Mouse (Mus musculus): ENCODE data around the gene Eef1g.

Eef1g gene

DNA sequence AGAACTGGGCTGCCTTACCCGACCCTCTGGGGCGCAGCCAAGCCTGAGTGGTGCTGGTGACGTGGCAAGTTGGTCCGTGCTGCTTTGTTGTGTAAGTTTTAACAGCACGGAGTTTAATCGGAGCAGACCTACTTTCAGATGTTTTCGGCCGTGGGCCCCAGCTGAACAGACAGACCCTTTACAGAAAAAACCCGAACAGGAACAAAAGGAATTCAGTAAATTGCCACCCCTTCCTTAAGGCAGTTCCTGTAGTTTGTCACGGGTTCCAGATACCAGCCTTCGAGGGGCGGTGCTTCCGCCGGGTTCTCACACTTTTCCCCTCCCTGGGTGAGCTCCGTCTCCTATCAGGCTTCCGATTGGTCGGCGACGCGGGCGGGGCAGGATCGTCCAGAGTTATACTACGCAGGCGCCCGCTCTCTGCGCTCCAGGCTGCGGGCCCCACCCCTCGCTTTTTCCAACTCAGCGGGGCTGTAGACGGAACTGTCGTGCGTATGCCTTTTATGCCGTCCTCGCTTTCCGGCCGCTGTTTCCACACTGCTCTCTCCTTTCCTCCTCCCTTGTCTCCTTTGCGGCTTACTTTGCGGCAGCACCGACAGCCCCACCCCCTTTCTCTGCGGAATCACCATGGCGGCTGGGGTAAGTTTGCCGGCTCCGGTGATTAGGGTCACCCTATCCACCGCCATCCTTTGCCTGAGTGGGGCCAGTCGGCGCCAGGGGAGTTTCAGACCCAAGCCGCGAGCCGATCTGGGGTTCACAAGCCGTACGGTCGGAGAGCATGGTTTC, at the start of gene Eef1g:
TSS of gene Eef1g (plus strand) at position 452 of the 783 bp plus-strand sequence.
- peak; percentile 98 for DNase-seq

DNA sequence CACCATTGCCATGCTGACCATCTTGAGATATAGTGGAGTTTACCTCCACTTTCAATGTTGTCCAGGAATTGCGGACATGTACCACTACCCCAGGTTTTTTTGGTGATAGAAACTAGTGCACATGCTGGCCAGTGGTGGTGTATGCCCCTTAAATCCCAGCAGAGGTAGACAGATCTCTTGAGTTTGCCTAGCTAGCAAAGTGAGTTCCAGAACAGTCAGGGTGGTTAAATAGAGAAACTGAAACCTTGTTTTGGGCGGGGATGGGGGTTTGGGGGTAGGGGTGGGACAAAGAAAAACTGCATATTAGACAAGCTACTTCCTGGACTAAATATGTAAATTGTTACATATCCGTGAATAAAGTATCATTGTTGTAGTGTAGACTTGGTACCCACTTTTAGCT, 47.8 kb upstream of the Eef1g start:
- DNase-seq: no peak

GRCm38 (mm10) chr19:8919684-8920072, 47.2 kb upstream of the Eef1g start:
- no peak for DNase-seq

- peak; percentile 85 for DNase-seq
These were observed 46.6 kb upstream of the Eef1g start, which contains the start of gene B3gat3 for GRCm38 (mm10) chr19:8920073-8920736. TSS of gene B3gat3 (plus strand) at chr19:8920374.

GRCm38 (mm10) chr19:8920836-8921291, 46.0 kb upstream of the Eef1g start:
- no peak for DNase-seq

DNA sequence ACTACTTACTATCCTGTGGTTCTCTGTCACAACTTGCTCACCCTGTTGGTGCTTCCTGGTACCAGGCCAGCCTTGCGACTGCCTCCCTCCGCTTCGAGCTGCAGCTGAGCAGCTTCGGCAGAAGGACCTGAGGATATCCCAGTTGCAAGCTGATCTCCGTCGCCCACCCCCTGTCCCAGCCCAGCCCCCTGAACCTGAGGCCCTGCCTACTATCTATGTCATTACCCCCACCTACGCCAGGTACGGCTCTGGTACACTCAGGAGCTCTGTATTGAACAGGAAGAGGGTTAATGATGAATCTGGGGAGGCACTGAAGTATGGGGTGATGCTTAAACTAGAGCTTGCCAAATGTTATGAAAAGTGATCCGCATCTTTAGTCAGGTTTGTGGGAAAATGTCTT, 45.1 kb upstream of the Eef1g start:
- no peak for DNase-seq

- DNase-seq: no peak
These were observed 40.1 kb upstream of the Eef1g start for GRCm38 (mm10) chr19:8926766-8927165.

GRCm38 (mm10) chr19:8927891-8928525, 38.8 kb upstream of the Eef1g start:
- no peak for DNase-seq

DNA sequence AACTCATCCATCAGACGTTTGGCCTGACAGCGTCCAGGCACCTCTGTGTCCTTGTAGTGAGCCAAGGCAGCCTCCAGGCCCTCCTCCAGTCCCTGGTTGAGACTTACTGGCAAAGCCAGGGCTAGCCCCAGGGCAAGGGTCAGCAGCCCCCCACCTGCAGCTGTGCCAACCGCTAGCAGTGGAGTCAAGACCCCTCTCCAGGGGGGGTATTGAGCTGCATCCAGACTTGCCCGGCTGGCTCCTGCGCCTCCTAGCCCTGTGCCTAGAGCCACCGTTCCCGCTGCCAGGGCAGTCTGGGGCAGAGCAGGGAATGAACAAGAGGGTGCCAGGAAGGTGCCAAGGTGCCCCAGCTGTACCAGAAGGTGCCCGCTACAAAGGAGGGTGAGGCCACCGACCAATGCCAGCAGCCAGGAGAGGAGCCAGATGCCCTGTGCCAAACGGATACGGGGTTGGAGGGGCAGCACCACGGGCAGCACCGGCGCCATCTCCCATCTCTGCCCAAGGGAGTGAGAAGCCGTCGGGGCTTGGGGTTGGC, 38.1 kb upstream of the Eef1g start:
- no peak for DNase-seq

GRCm38 (mm10) chr19:8929224-8930088, 37.4 kb upstream of the Eef1g start, which contains the start of the genes Rom1 and Eml3:
TSS of gene Rom1 (minus strand) at chr19:8929356.
TSS of gene Eml3 (plus strand) at chr19:8929552.
- peak; percentile 90 for DNase-seq

DNA sequence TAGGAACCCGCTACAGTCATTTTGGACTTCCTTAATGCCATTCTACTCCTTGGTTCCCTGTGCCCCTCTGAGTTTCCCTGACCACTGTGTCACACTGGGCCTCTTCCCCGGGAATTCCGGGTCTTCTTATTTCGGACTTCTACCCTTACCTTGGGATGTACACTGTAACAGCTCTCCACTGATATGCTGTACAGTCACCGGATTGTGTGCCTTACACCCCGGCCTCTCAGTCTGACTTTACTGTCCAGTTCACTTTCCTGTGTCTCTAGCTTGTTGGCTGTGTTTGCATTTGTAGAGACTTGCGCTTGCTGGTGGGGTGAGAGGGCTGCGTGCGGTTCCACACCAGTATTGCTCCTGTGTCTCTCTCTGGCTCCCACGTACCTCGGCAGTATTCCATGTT, 36.7 kb upstream of the Eef1g start:
- DNase-seq: no peak

DNA sequence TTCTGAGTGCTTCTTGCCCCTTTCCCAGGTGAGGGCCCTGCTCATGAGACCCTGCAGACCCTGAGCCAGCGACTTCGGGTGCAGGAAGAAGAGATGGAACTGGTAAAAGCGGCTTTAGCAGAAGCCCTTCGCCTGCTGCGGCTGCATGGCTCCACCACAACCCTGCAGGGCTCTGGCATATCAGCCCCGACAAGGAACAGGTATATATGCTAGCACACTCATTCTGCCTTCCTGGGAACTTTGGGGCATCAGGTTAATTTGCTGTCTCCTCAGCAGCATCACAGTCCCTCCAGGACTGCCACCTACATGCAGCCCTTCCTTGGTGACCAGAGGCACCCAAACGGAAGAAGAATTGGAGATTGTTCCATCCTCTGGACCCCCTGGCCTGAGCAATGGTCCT, 36.1 kb upstream of the Eef1g start:
- no peak for DNase-seq

DNA sequence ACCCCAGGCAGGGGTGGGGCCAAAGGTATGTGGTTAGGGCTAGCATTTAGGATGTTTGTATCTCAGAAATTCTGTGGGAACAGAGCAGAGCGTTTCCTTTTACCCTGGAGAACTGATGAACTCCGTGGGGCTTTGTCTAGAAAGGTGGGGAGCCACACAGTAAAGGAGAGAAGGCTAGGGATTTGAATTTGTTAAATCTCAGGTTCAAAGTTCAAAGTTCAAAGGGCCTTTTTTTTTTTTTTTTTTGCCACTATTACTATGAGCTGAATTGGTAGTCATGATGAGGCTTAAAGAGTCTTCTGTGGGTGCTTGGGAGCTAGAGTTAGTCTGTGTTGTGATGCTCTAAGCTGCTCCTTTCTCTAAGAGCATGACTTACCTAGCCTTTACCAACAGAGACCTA, 30.1 kb upstream of the Eef1g start:
- no peak for DNase-seq

DNA sequence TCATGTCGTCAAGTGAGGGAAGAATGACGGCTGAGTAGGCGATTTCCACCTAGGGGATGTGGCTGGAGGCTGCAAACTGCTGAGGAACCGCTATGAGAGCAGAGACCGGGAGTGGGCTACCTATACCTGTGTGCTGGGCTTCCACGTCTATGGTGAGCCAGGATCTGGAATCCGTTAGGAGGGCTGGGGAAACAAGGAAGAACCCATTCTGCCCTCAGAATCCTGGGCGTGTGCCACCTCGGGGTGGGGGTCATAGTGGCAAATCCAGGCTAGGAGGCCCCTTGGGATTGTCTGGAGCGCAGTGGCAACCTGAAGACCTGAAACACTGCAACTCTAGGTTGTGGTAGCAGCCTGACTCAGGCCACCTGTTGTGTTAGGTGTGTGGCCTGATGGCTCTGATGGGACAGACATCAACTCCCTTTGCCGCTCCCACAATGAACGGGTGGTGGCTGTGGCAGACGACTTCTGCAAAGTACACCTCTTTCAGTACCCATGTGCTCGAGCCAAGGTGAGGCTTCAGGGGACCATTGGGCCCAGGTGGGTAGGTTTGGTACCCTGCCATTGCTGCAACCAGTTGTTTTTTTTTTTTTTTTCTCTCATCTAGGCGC, 26.2 kb upstream of the Eef1g start:
- no peak for DNase-seq

- no peak for DNase-seq
These were observed 25.7 kb upstream of the Eef1g start for GRCm38 (mm10) chr19:8941136-8941514.

- DNase-seq: peak; percentile 98
These were observed 25.2 kb upstream of the Eef1g start, which contains the start of gene Mta2 for GRCm38 (mm10) chr19:8941515-8942217. TSS of gene Mta2 (plus strand) at chr19:8941875.

DNA sequence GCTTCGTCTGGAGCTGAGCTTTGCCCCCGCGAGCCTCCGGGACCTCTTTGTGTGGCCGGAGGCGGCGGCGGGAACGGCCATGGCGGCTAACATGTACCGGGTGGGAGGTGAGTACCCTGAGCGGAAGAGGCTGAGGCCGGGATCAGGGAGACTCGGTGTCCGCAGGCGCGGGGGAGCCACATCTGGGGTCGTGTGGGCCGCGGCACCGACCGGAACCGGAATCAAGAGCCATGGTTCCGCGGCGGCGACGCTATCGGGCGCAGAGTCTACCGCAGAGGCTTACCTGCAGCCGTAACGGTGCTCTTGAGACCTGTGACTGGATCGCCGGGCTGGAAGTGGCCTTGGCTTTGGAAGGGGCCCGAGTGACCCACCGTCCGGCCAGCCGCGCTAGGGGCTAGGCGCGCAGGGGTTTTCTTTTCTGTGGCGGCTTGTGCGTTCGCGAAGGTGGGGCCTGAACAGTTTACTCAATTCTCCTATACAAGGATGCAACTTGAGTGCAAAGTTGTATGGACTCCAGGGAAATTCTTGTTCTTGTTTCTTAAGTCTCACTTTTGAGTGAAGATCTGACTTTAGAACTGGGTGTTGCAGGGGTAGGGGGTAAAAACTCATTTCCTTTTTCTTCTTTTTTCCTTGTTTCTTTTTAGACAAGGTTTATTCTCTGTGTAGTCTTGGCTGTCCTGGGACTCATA, 24.4 kb upstream of the Eef1g start:
- no peak for DNase-seq

DNA sequence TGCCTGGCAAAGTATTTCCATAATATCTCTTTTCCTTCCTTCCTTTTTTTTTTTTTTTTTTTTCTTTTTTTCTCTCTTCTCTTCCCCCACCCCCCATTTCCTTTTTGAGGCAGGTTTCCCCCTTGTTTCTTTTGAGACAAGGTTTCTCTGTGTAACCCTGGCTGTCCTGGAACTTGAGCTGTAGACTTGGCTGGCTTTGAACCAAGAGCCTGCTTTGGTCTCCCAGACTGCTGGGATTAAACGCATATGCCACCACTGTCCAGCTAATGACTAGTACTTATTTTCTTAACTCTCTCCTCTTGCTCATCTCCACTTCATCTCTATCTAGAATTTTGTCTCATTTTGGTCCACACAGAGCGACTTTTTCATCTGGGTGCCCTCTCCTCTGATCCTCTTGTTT, 23.8 kb upstream of the Eef1g start:
- DNase-seq: no peak

DNA sequence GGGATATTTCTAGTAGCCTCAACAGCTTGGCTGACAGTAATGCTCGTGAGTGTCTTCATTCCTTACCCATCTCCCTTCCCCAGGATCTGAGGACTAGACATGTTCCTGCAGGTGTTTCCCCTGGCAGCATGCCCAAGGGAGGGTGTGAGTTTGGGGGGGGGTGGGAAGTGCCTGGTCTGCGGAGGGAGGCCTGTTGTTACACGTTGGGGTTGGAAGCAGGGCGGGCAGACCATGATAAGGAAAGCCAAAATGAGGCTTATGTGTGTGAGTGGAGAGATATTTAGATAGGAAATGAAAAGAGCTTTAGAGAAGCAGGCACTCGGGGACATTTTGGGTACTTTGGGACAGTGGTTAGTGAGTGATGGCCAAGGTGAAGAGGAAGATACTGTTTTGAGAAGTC, 22.8 kb upstream of the Eef1g start:
- no peak for DNase-seq

- peak; percentile 65 for DNase-seq
These were observed 22.1 kb upstream of the Eef1g start for GRCm38 (mm10) chr19:8944750-8945149.

GRCm38 (mm10) chr19:8945251-8945650, 21.6 kb upstream of the Eef1g start:
- DNase-seq: no peak
